Mouse (Mus musculus): Measurements from ENCODE around the gene Kcnk16. TPM values are rescaled to one million over a fixed set of nuclear protein-coding genes. Genes with fewer than 3 reads are reported as not detected.

Kcnk16 gene
- not detected for polyA plus RNA-seq (2015; fragmentation: Illumina TruSeq; extraction: RNeasy Lipid Tissue Mini Kit (QIAGEN cat#74804); ENCODE audit: insufficient read depth, low replicate concordance)

DNA sequence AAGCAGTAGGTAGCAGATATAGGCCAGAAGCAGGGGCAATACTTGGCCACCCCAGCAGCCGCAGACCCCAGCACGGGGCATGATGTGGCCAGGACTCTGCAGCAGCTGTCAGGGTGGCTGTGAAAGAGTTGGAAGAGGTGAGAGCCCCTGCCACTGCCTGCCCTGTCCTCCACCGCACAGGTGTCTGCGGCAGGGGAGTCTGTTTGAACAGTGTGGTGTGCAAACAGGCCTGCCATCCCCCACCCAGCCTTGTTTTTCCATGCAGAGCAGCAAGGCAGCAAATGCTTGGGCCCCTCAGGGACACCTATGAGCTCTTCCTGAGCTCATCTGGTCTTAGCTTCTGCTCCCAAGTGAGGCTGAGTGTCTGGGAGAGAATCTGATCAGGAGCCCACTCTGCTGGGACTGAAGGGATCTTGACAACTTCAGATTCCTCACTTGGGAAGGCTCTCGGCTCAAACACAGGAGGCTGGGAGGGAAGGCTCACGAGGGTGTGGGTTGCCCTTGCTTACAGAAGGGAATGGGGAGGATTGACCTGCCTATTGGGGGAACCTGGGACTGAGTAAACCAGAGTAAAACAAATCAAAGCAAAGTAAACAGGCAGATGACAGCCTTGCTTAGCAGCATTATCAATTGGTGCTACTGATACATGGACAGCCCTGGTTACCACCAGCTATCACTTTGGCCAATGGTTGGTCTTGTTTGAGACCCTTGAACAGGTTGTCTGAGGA, at the start of gene Kcnk16:
TSS of gene Kcnk16 (minus strand) at position 118 of the 728 bp plus-strand sequence.

DNA sequence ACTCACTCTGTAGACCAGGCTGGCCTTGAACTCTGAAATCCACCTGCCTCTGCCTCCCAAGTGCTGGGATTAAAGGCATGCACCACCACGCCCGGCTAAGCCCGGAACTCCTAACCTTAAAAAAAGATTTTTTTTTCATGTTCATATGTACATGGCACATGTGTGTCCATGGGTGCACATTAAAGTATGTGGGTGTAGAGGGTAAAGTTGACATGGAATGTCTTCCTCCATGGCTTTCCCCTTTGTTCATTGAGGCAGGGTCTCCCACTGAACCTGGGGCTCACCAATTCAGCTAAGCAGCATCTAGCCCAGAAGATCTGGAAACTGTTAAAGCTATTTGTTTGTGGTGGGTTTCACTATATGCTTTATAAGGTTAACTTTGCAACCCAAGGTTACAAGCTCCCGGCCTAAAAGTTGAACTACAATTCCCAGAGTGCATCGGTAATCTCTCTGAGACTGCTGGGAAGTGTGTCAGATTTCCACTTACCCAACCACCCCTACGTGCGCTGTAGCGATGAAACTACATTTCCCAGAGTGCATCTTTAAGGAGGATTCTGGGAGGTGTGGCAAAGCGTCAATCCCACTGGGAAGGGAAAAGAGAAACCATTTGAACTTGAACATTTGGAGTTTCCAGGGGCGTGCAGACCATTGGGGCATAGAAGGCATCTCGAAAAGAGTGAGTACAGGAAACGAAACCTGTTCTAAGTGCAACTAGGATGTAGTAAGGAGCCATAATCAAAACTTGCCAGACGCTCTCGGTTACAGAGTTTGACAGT, 25.3 kb upstream of the Kcnk16 start, which contains the start of gene Nudt13:
TSS of gene Nudt13 (plus strand) at position 581 of the 776 bp plus-strand sequence.

Other genes with a start within 250 kb of the Kcnk16 start
- gene Saysd1, start 130.7 kb downstream of the Kcnk16 start, polyA plus RNA-seq (2015; fragmentation: Illumina TruSeq; extraction: RNeasy Lipid Tissue Mini Kit (QIAGEN cat#74804); ENCODE audit: insufficient read depth, low replicate concordance) = 4.2 TPM
- 9.1 TPM for gene Kcnk5, start 87.4 kb downstream of the Kcnk16 start, polyA plus RNA-seq (2015; fragmentation: Illumina TruSeq; extraction: RNeasy Lipid Tissue Mini Kit (QIAGEN cat#74804); ENCODE audit: insufficient read depth, low replicate concordance)
- 20.2 TPM for gene Nudt13, start 25.5 kb upstream of the Kcnk16 start, polyA plus RNA-seq (2015; fragmentation: Illumina TruSeq; extraction: RNeasy Lipid Tissue Mini Kit (QIAGEN cat#74804); ENCODE audit: insufficient read depth, low replicate concordance)
- 30.1 TPM for gene Ecd, start 78.9 kb upstream of the Kcnk16 start, polyA plus RNA-seq (2015; fragmentation: Illumina TruSeq; extraction: RNeasy Lipid Tissue Mini Kit (QIAGEN cat#74804); ENCODE audit: insufficient read depth, low replicate concordance)
- 35.6 TPM for gene Fam149b, start 79.0 kb upstream of the Kcnk16 start, polyA plus RNA-seq (2015; fragmentation: Illumina TruSeq; extraction: RNeasy Lipid Tissue Mini Kit (QIAGEN cat#74804); ENCODE audit: insufficient read depth, low replicate concordance)
- 165 TPM for gene Dnajc9, start 119.7 kb upstream of the Kcnk16 start, polyA plus RNA-seq (2015; fragmentation: Illumina TruSeq; extraction: RNeasy Lipid Tissue Mini Kit (QIAGEN cat#74804); ENCODE audit: insufficient read depth, low replicate concordance)
- gene Mrps16, start 124.4 kb upstream of the Kcnk16 start, polyA plus RNA-seq (2015; fragmentation: Illumina TruSeq; extraction: RNeasy Lipid Tissue Mini Kit (QIAGEN cat#74804); ENCODE audit: insufficient read depth, low replicate concordance) = 45.3 TPM
- 0.66 TPM for gene Cfap70, start 183.0 kb upstream of the Kcnk16 start, polyA plus RNA-seq (2015; fragmentation: Illumina TruSeq; extraction: RNeasy Lipid Tissue Mini Kit (QIAGEN cat#74804); ENCODE audit: insufficient read depth, low replicate concordance)
- gene Anxa7, start 210.9 kb upstream of the Kcnk16 start, polyA plus RNA-seq (2015; fragmentation: Illumina TruSeq; extraction: RNeasy Lipid Tissue Mini Kit (QIAGEN cat#74804); ENCODE audit: insufficient read depth, low replicate concordance) = 94.1 TPM
- 4.5 TPM for gene Mss51, start 227.7 kb upstream of the Kcnk16 start, polyA plus RNA-seq (2015; fragmentation: Illumina TruSeq; extraction: RNeasy Lipid Tissue Mini Kit (QIAGEN cat#74804); ENCODE audit: insufficient read depth, low replicate concordance)

Data from spleen, adult 10 weeks (tissue).